Comparison of ENCODE assay signal across 9 mouse cellular contexts in the genomic region with DNA sequence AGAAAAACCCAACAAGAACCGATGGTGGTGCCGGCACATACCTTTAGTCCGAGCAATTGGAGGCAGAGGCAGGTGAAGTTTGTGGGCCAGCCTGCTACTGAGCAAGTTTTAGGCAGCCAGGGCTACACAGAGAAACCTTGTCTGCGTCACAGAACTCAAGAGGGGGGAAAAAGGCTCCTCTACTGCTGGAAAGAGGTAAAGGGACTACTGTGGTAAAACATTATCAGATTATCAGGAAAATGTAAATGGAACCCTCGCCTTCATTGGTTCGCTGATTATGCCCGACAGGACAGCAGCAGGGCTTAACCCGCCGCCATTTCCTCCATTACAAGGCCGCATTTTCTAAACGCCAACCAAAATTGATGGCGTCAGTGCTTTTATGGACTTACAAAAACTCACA. TPM values are rescaled to one million over a fixed set of nuclear protein-coding genes. Genes with fewer than 3 reads are reported as not detected.
A peak's percentile ranks its signal among the peaks of the same experiment; 100 is the strongest.
DNase-seq lines count a peak whose midpoint lies in the region; ATAC-seq and TF ChIP-seq lines count a peak whose summit lies in the region.
"Had no signal": no experiment of that assay in that cellular context is flagged by ENCODE, and none has a peak within 500 bp of the region (broad histone marks: within the 10 kb centered on the region; RNA-seq: fewer than 3 reads in every experiment).

No protein-coding gene starts in this region.

- peaks cover 16% of the 10 kb centered on the region; the same call in 1 of the 2 replicates for H3K79me2 ChIP-seq in macrophage (ENCODE audit: inconsistent target)

- WGBS in forebrain, postnatal 0 days = 10% methylated on average over 11 of the region's 12 CpGs
- no CpG with 5 or more reads among the region's 12 CpGs for WGBS in kidney, embryonic 14.5 days
- 0% methylated on average over 3 of the region's 12 CpGs for WGBS in macrophage (ENCODE audit: missing documents)

- no peak for TF ChIP-seq CTCF in forebrain, postnatal 0 days (IDR thresholded peaks at IDR 0.05; ENCODE audit: low read depth)

- ATAC-seq in forebrain, postnatal 0 days = no peak
- peak; percentile 43; the same call in 1 of the 2 replicates for ATAC-seq in kidney, embryonic 14.5 days (ENCODE audit: low FRiP score, low TSS enrichment)
- ATAC-seq: Patski had no signal

- peak overlapping the region; percentile 64 for H3K4me3 ChIP-seq in brown adipose tissue, adult 24 weeks (ENCODE audit: insufficient read depth, low read depth, low read length)
- peak overlapping the region; percentile 40 for H3K4me3 ChIP-seq in forebrain, postnatal 0 days (ENCODE audit: low read depth, low read length)
- H3K4me3 ChIP-seq in kidney, embryonic 14.5 days (ENCODE audit: low read length) = peak overlapping the region; percentile 38
- H3K4me3 ChIP-seq in macrophage (ENCODE audit: inconsistent target) = peak overlapping the region; percentile 24

- H3K27ac ChIP-seq in brown adipose tissue, adult 24 weeks (replicated peaks; ENCODE audit: low read depth, low read length) = peak overlapping the region; percentile 80
- H3K27ac ChIP-seq in forebrain, postnatal 0 days (ENCODE audit: low read depth, low read length) = peak overlapping the region; percentile 50; the same call in 1 of the 2 replicates
- peak overlapping the region; percentile 67 for H3K27ac ChIP-seq in kidney, embryonic 14.5 days (ENCODE audit: low read depth, low read length)
- 0 out of 2 replicates have a peak overlapping the region, but pooled peaks have one; percentile 13 for H3K27ac ChIP-seq in macrophage

- no peaks in the 10 kb centered on the region for H3K9me3 ChIP-seq in forebrain, postnatal 0 days (ENCODE audit: low read length)
- H3K9me3 ChIP-seq in kidney, embryonic 14.5 days (ENCODE audit: control insufficient read depth, low read length) = no peaks in the 10 kb centered on the region

- H3K36me3 ChIP-seq in forebrain, postnatal 0 days (ENCODE audit: insufficient read depth) = no peaks in the 10 kb centered on the region
- H3K36me3 ChIP-seq in kidney, embryonic 14.5 days (ENCODE audit: control insufficient read depth, insufficient read depth, low read length) = no peaks in the 10 kb centered on the region
- H3K36me3 ChIP-seq in macrophage (ENCODE audit: inconsistent target) = no peaks in the 10 kb centered on the region

- peak overlapping the region; percentile 19; the same call in 1 of the 2 replicates for H3K4me2 ChIP-seq in forebrain, postnatal 0 days (ENCODE audit: low read depth)
- peak overlapping the region; percentile 4; the same call in 1 of the 2 replicates for H3K4me2 ChIP-seq in kidney, embryonic 14.5 days (replicated peaks; ENCODE audit: low read depth, low read length)

- peak overlapping the region; percentile 40; the same call in 1 of the 2 replicates for H3K9ac ChIP-seq in forebrain, postnatal 0 days
- H3K9ac ChIP-seq in kidney, embryonic 14.5 days (ENCODE audit: low read depth, low read length) = peak overlapping the region; percentile 42

- DNase-seq in kidney, adult 9 months = peak; percentile 60
- no peak for DNase-seq in kidney, adult 18-20 months
- DNase-seq in forebrain, postnatal 0 days = peak; percentile 0
- peak; percentile 4 for DNase-seq in right cerebral cortex, postnatal 4 days
- DNase-seq in frontal cortex, postnatal 10 days (ENCODE audit: low spot score in 2 of 2) = no peak

- no peaks in the 10 kb centered on the region for H3K27me3 ChIP-seq in forebrain, postnatal 0 days (ENCODE audit: insufficient read depth, low read length)
- no peaks in the 10 kb centered on the region for H3K27me3 ChIP-seq in kidney, embryonic 14.5 days (ENCODE audit: control insufficient read depth, insufficient read depth, low read length)
- H3K27me3 ChIP-seq: Patski had no signal

- no peaks in the 10 kb centered on the region for H3K4me1 ChIP-seq in brown adipose tissue, adult 24 weeks (ENCODE audit: control insufficient read depth, insufficient read depth, insufficient read length, low read length)
- H3K4me1 ChIP-seq in forebrain, postnatal 0 days (ENCODE audit: insufficient read depth) = no peaks in the 10 kb centered on the region
- H3K4me1 ChIP-seq in kidney, embryonic 14.5 days (ENCODE audit: control insufficient read depth, insufficient read depth, low read length) = no peaks in the 10 kb centered on the region

RNA-seq across cellular contexts. Expression of a gene that starts 0.7 kb away (rescaled TPM):
- polyA plus RNA-seq in brown adipose tissue, adult 24 weeks (2012; ENCODE audit: insufficient read depth, insufficient read length, missing spikeins) = 39.1 and 52.2 TPM in 2 replicates
- 31.9 and 34.7 TPM in 2 replicates for total RNA-seq in forebrain, postnatal 0 days (2014; rRNA removed)
- 38.7 TPM in 1 of 2 replicates, not detected in the other for polyA plus RNA-seq in forebrain, postnatal 0 days (2015; fragmentation: Nextera tagmentation; extraction: Ambion mirVana)
- 47.8 TPM in 1 of 2 replicates, not detected in the other for polyA plus RNA-seq in kidney, embryonic 14.5 days (2014; fragmentation: Nextera tagmentation; extraction: Ambion mirVana)
- 1 to 10 TPM in 1 of 26 experiments, not detected in 25; 4.0 TPM for total RNA-seq in macrophage (2018; cell fraction: chromatin; rRNA removed)
- not detected for total RNA-seq in macrophage (2018; cell fraction: cytosol; rRNA removed)
- under 1 TPM in 1 of 26 experiments, not detected in 25; 0.86 TPM for total RNA-seq in macrophage (2018; cell fraction: nucleus; rRNA removed)
- not detected in 3 replicates for polyA plus RNA-seq in macrophage (2018)
- polyA plus RNA-seq: Patski had no signal

RNA-seq across cellular contexts. Expression of a gene that starts 40.2 kb away (rescaled TPM):
- polyA plus RNA-seq in brown adipose tissue, adult 24 weeks (2012; ENCODE audit: insufficient read depth, insufficient read length, missing spikeins) = 13.2 and 15.5 TPM in 2 replicates
- total RNA-seq in forebrain, postnatal 0 days (2014; rRNA removed) = 21.7 and 23.4 TPM in 2 replicates
- polyA plus RNA-seq in forebrain, postnatal 0 days (2015; fragmentation: Nextera tagmentation; extraction: Ambion mirVana) = 8.1 TPM in 1 of 2 replicates, not detected in the other
- 0.07 and 31.0 TPM in 2 replicates for polyA plus RNA-seq in kidney, embryonic 14.5 days (2014; fragmentation: Nextera tagmentation; extraction: Ambion mirVana)
- under 1 TPM in 1 of 26 experiments, not detected in 25; 0.92 TPM for total RNA-seq in macrophage (2018; cell fraction: chromatin; rRNA removed)
- total RNA-seq in macrophage (2018; cell fraction: cytosol; rRNA removed) = not detected
- total RNA-seq in macrophage (2018; cell fraction: nucleus; rRNA removed) = not detected
- not detected in 3 replicates for polyA plus RNA-seq in macrophage (2018)
- polyA plus RNA-seq: Patski had no signal

Comparison
In these comparisons a context has a peak if more than half of its experiments do, and no peak if none do; other contexts are left out.
1. DNase-seq: peak in kidney, adult 9 months (single experiment), forebrain, postnatal 0 days (single experiment) and right cerebral cortex, postnatal 4 days (single experiment); none in kidney, adult 18-20 months (single experiment) and frontal cortex, postnatal 10 days (0 of 2).
2. H3K27ac ChIP-seq: peak in every context shown above with its lines; median percentile 80 in brown adipose tissue, adult 24 weeks; 67 in kidney, embryonic 14.5 days; 50 in forebrain, postnatal 0 days; 13 in macrophage.
3. Peak in every context shown above with its lines, with median percentiles within 50 percentile points of each other: H3K4me3 ChIP-seq.